Mouse (Mus musculus) liver, embryonic 16.5 days (tissue): ENCODE results near the gene Acer1. TPM values are rescaled to one million over a fixed set of nuclear protein-coding genes. Genes with fewer than 3 reads are reported as not detected.

Experiments used
- ATAC-seq: fragments of 200-750 bp; cut with Nextera tagmentation; 2 replicates; pipeline ENCODE4 v1.8.0; 2017; ENCODE audit warnings: low read depth, mild to moderate bottlenecking, moderate number of reproducible peaks, moderate library complexity
- H3K27ac ChIP-seq: fragments of 300-500 bp; sonication (generic); 2 replicates; pipeline ENCODE4 v1.5.1; 2014; ENCODE audit warnings: mild to moderate bottlenecking, low read length
- H3K27me3 ChIP-seq: fragments of 300-500 bp; sonication (generic); 2 replicates; pipeline ENCODE4 v1.6.1; 2014; ENCODE audit warnings: low read depth, low read length, mixed read lengths; ENCODE audit not compliant: control insufficient read depth, insufficient read depth
- H3K36me3 ChIP-seq: fragments of 300-500 bp; sonication (generic); 2 replicates; pipeline ENCODE4 v1.6.1; 2014; ENCODE audit warnings: mild to moderate bottlenecking; ENCODE audit not compliant: control insufficient read depth, insufficient read depth
- H3K4me1 ChIP-seq: fragments of 300-500 bp; sonication (generic); 2 replicates; pipeline ENCODE4 v1.6.1; 2014; ENCODE audit warnings: low read depth, low read length, mixed read lengths; ENCODE audit not compliant: control insufficient read depth
- H3K4me2 ChIP-seq: fragments of 300-500 bp; sonication (generic); 2 replicates; pipeline ENCODE4 v1.6.1; 2014; ENCODE audit warnings: low read depth, low read length, mixed read lengths
- H3K4me3 ChIP-seq: fragments of 300-500 bp; sonication (generic); 2 replicates; pipeline ENCODE4 v1.5.1; 2014; ENCODE audit warnings: low read depth, mild to moderate bottlenecking, low read length
- H3K9ac ChIP-seq: fragments of 300-500 bp; sonication (generic); 2 replicates; pipeline ENCODE4 v1.6.1; 2014; ENCODE audit warnings: low read depth, low read length
- H3K9me3 ChIP-seq: fragments of 300-500 bp; sonication (generic); replicated peaks from 2 replicates; pipeline ENCODE4 v1.6.1; 2016; ENCODE audit warnings: low read length; ENCODE audit not compliant: control insufficient read depth
- WGBS: fragments of 180-500 bp; shearing (Covaris S2); extraction: QIAGEN DNeasy Blood & Tissue Kit; methylation state at CpG from one replicate; pipeline ENCODE4 v1.1.7; 2014; ENCODE audit not compliant: insufficient replicate concordance; 5-methylcytosine and 5-hydroxymethylcytosine counted together
- polyA plus RNA-seq: library from polyadenylated mRNA; unstranded; fragments of >200 nt; fragmentation: Nextera tagmentation; extraction: Ambion mirVana; gene quantifications from 2 replicates; pipeline ENCODE4 v1.2.1, GENCODE M21; 2015

The Acer1 gene
- polyA plus RNA-seq, 1 experiment from 2014 or later: not detected

- Histone ChIP-seq H3K36me3 (peaks cover 22% of the 10 kb centered on the region), H3K4me1 (peaks cover 21% of the 10 kb centered on the region), H3K4me3 (peak overlapping the region; percentile 68), H3K4me2 (peak overlapping the region; percentile 82), H3K27me3 (no peaks in the 10 kb centered on the region), H3K9me3 (no peaks in the 10 kb centered on the region), H3K9ac (peak overlapping the region; percentile 84), H3K27ac (peak overlapping the region; percentile 73)
- 0% methylated on average over 19 of the region's 19 CpGs for WGBS
- peak; percentile 48 for ATAC-seq
Measured at GRCm38 (mm10) chr17:57010911-57011235, 28.9 kb upstream of the Acer1 start.

- H3K27me3 ChIP-seq: no peaks in the 10 kb centered on the region
- no peaks in the 10 kb centered on the region for H3K9me3 ChIP-seq
- no peak overlapping the region for H3K4me2 ChIP-seq
- H3K4me1 ChIP-seq: peaks cover 30% of the 10 kb centered on the region
- H3K4me3 ChIP-seq: no peak overlapping the region
- H3K36me3 ChIP-seq: peaks cover 50% of the 10 kb centered on the region
- no peak for ATAC-seq
- no peak overlapping the region for H3K9ac ChIP-seq
- H3K27ac ChIP-seq: no peak overlapping the region
- WGBS: 83% methylated on average over 13 of the region's 13 CpGs
Measured at GRCm38 (mm10) chr17:57007137-57007905, 25.4 kb upstream of the Acer1 start.

- H3K4me1 ChIP-seq: peaks cover 16% of the 10 kb centered on the region
- H3K4me3 ChIP-seq: no peak overlapping the region
- WGBS: 53% methylated on average over 7 of the region's 7 CpGs
- no peak overlapping the region for H3K9ac ChIP-seq
- H3K4me2 ChIP-seq: no peak overlapping the region
- H3K9me3 ChIP-seq: no peaks in the 10 kb centered on the region
- no peak overlapping the region for H3K27ac ChIP-seq
- ATAC-seq: peak; percentile 69
- H3K36me3 ChIP-seq: peaks cover 50% of the 10 kb centered on the region
- no peaks in the 10 kb centered on the region for H3K27me3 ChIP-seq
Measured at GRCm38 (mm10) chr17:57003994-57004393, 22.1 kb upstream of the Acer1 start.

GRCm38 (mm10) chr17:57001228-57001627 is 19.3 kb upstream of the Acer1 start:
- Histone ChIP-seq H3K9ac (no peak overlapping the region), H3K27me3 (no peaks in the 10 kb centered on the region), H3K4me1 (peaks cover 24% of the 10 kb centered on the region), H3K4me3 (no peak overlapping the region), H3K36me3 (peaks cover 32% of the 10 kb centered on the region), H3K4me2 (no peak overlapping the region), H3K9me3 (no peaks in the 10 kb centered on the region), H3K27ac (no peak overlapping the region)
- 55% methylated on average over 8 of the region's 8 CpGs for WGBS
- ATAC-seq: no peak

GRCm38 (mm10) chr17:56999968-57000609 is 18.2 kb upstream of the Acer1 start, which contains the start of gene Pspn:
Gene Pspn, minus strand, starts transcription at chr17:57000018.
- Histone ChIP-seq H3K27me3 (no peaks in the 10 kb centered on the region), H3K4me1 (peaks cover 24% of the 10 kb centered on the region), H3K36me3 (peaks cover 28% of the 10 kb centered on the region), H3K27ac (no peak within 1 kb of the TSS), H3K9ac (no peak within 1 kb of the TSS), H3K4me2 (no peak within 1 kb of the TSS), H3K9me3 (no peaks in the 10 kb centered on the region), H3K4me3 (no peak within 1 kb of the TSS)
- ATAC-seq: no peak
- WGBS: 77% methylated on average over 9 of the region's 9 CpGs

GRCm38 (mm10) chr17:56999414-56999813 is 17.5 kb upstream of the Acer1 start:
- H3K4me1 ChIP-seq: peaks cover 20% of the 10 kb centered on the region
- 89% methylated on average over 9 of the region's 9 CpGs for WGBS
- no peaks in the 10 kb centered on the region for H3K27me3 ChIP-seq
- ATAC-seq: no peak
- H3K4me2 ChIP-seq: no peak overlapping the region
- H3K4me3 ChIP-seq: no peak overlapping the region
- H3K9ac ChIP-seq: no peak overlapping the region
- no peak overlapping the region for H3K27ac ChIP-seq
- H3K9me3 ChIP-seq: no peaks in the 10 kb centered on the region
- peaks cover 27% of the 10 kb centered on the region for H3K36me3 ChIP-seq

GRCm38 (mm10) chr17:56997029-56997667 is 15.2 kb upstream of the Acer1 start, which contains the start of gene Alkbh7:
Gene Alkbh7, plus strand, starts transcription at chr17:56997339.
- Histone ChIP-seq H3K4me2 (peak within 1 kb of the TSS; percentile 94), H3K9me3 (no peaks in the 10 kb centered on the region), H3K27me3 (no peaks in the 10 kb centered on the region), H3K4me1 (peaks cover 10% of the 10 kb centered on the region), H3K9ac (peak within 1 kb of the TSS; percentile 75), H3K27ac (peak within 1 kb of the TSS; percentile 64; the same call in 1 of the 2 replicates), H3K36me3 (peaks cover 25% of the 10 kb centered on the region), H3K4me3 (peak within 1 kb of the TSS; percentile 89)
- under 1% methylated on average over 38 of the region's 38 CpGs for WGBS
- peak; percentile 100 for ATAC-seq

- no peak for ATAC-seq
- Histone ChIP-seq H3K36me3 (peaks cover 25% of the 10 kb centered on the region), H3K9me3 (no peaks in the 10 kb centered on the region), H3K9ac (no peak overlapping the region), H3K4me1 (peaks cover 8% of the 10 kb centered on the region), H3K27me3 (no peaks in the 10 kb centered on the region), H3K4me3 (peak overlapping the region; percentile 89; the same call in 1 of the 2 replicates), H3K4me2 (peak overlapping the region; percentile 94; the same call in 1 of the 2 replicates), H3K27ac (no peak overlapping the region)
- 52% methylated on average over 2 of the region's 2 CpGs for WGBS
Measured at GRCm38 (mm10) chr17:56996506-56996905, 14.6 kb upstream of the Acer1 start.
